Mouse (Mus musculus) lung, postnatal 0 days (tissue): ENCODE measurements at regions not wholly inside any gene's neighbourhood (a gene's known extent, or its start where the extent isn't known, plus 50 kb on each side); places are given as distances from the start of the nearest gene placed in this dataset.

Experiments used
- CTCF ChIP-seq: IDR thresholded peaks from 2 replicates; pipeline ENCODE4 v1.5.1; 2016; ENCODE audit warnings: antibody characterized with exemption, mild to moderate bottlenecking
- EP300 ChIP-seq: IDR thresholded peaks from 2 replicates; pipeline ENCODE4 v1.6.1; 2016; ENCODE audit warnings: antibody characterized with exemption, mild to moderate bottlenecking, control low read depth

- TF ChIP-seq CTCF (no peak), EP300 (no peak)
These were observed 187.0 kb upstream of the Mphosph6 start for GRCm38 (mm10) chr8:117988781-117989180.
